Mouse (Mus musculus) liver, adult 2 months (tissue): Measurements from ENCODE around the gene Cks2. TPM values are rescaled to one million over a fixed set of nuclear protein-coding genes. Genes with fewer than 3 reads are reported as not detected.

Experiments
- DNase-seq: peaks from one replicate; pipeline ENCODE4 v3.0.0-alpha.2; 2011; ENCODE audit warnings: low read depth, low spot score; ENCODE audit errors: extremely low read depth
- H3K27ac ChIP-seq: fragments of 200-500 bp; replicated peaks from 2 replicates; pipeline ENCODE4 v1.5.1; 2012; ENCODE audit warnings: low read depth, mild to moderate bottlenecking, control low read depth, inconsistent platforms, low read length; ENCODE audit not compliant: insufficient read depth
- H3K27me3 ChIP-seq: fragments of 200-500 bp; 2 replicates; pipeline ENCODE4 v1.6.1; 2012; ENCODE audit warnings: mild to moderate bottlenecking, moderate library complexity, low read length, inconsistent platforms; ENCODE audit not compliant: control insufficient read depth, insufficient read depth
- H3K36me3 ChIP-seq: fragments of 200-500 bp; 2 replicates; pipeline ENCODE4 v1.6.1; 2012; ENCODE audit warnings: low read length, inconsistent platforms; ENCODE audit not compliant: control insufficient read depth, insufficient read depth
- H3K4me1 ChIP-seq: fragments of 200-500 bp; 2 replicates; pipeline ENCODE4 v1.6.1; 2011; ENCODE audit warnings: low read length; ENCODE audit not compliant: control insufficient read depth, insufficient read depth
- H3K4me3 ChIP-seq: fragments of 200-500 bp; 2 replicates; pipeline ENCODE4 v1.5.1; 2011; ENCODE audit warnings: low read depth, mild to moderate bottlenecking, control low read depth, low read length, moderate library complexity; ENCODE audit not compliant: insufficient read depth
- H3K79me2 ChIP-seq: fragments of 200-500 bp; 2 replicates; pipeline ENCODE4 v1.6.1; 2012; ENCODE audit warnings: inconsistent platforms, mild to moderate bottlenecking, low read length, moderate library complexity; ENCODE audit not compliant: control insufficient read depth, insufficient read depth
- H3K9ac ChIP-seq: fragments of 200-500 bp; 2 replicates; pipeline ENCODE4 v1.6.1; 2012; ENCODE audit warnings: low read depth, mild to moderate bottlenecking, control low read depth, inconsistent platforms, low read length
- CTCF ChIP-seq: fragments of 200-500 bp; IDR thresholded peaks from 2 replicates; pipeline ENCODE4 v1.5.1; 2011; ENCODE audit warnings: low read depth, low read length, control low read depth
- POLR2A ChIP-seq: fragments of 200-500 bp; IDR thresholded peaks from 2 replicates; pipeline ENCODE4 v1.6.1; 2011; ENCODE audit warnings: low read length, control low read depth; ENCODE audit not compliant: insufficient read depth; ENCODE audit errors: extremely low read depth
- WGBS: fragments of 180-500 bp; shearing (Covaris S2); methylation state at CpG from one replicate; pipeline ENCODE4 v1.1.7; 2018; 5-methylcytosine and 5-hydroxymethylcytosine counted together
- polyA plus RNA-seq: library from polyadenylated mRNA; depleted of rRNA; stranded (reverse); fragments of >200 nt; gene quantifications from 2 replicates; pipeline ENCODE4 v1.2.3, GENCODE M21; 2012; rRNA removed
- total RNA-seq: library from RNA; depleted of rRNA; stranded (reverse); fragments of >200 nt; gene quantifications from 2 replicates; pipeline ENCODE4 v1.2.3, GENCODE M21; 2014; rRNA removed

Cks2 gene
- total and polyA plus RNA-seq, 2 experiments = 22.7 to 38.0 TPM

DNA sequence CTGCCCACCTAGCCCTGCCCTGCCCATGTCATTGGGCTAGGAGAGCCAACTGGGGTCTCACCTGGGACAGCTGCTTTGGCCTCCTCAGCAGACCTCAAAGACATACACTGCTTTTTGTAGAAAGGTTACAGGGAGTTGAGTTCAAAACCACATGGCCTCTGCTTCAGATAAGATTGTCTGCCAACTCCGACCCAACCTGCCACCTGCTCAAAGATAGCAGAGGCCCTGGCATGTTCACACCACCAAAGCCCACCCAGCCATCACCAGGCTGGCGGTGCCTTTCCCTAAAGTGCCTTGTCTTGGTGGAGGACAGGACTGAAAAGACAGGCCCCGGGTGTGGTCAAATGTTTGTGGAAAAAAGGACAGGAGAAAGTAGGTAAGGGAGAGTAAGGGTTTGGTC lies 53.3 kb downstream of the Cks2 start:
- no peak for TF ChIP-seq POLR2A
- TF ChIP-seq CTCF = no peak
- 91% methylated on average over 3 of the region's 3 CpGs for WGBS

More for the DNA sequence above, 53.3 kb downstream of the Cks2 start:
- H3K4me1 ChIP-seq = peaks cover 4% of the 10 kb centered on the region; the same call in 1 of the 2 replicates
- no peaks in the 10 kb centered on the region for H3K79me2 ChIP-seq
- H3K4me3 ChIP-seq = no peak overlapping the region
- no peak overlapping the region for H3K9ac ChIP-seq
- H3K27me3 ChIP-seq = no peaks in the 10 kb centered on the region
- no peak overlapping the region for H3K27ac ChIP-seq
- no peaks in the 10 kb centered on the region for H3K36me3 ChIP-seq
- DNase-seq = no peak

Other genes with a start within 250 kb of the Cks2 start
- gene S1pr3, start 236.6 kb upstream of the Cks2 start, total RNA-seq = 0.83 and 1.1 TPM in 2 replicates
- gene S1pr3, start 236.6 kb upstream of the Cks2 start, polyA plus RNA-seq = 1.6 and 1.7 TPM in 2 replicates
- 0.09 and 0.13 TPM in 2 replicates for gene Shc3, start 75.8 kb upstream of the Cks2 start, total RNA-seq
- not detected in 2 replicates for gene Shc3, start 75.8 kb upstream of the Cks2 start, polyA plus RNA-seq
- 9.0 and 10.1 TPM in 2 replicates for gene Secisbp2, start 6.5 kb downstream of the Cks2 start, total RNA-seq
- gene Secisbp2, start 6.5 kb downstream of the Cks2 start, polyA plus RNA-seq = 13.6 and 13.8 TPM in 2 replicates
- gene Sema4d, start 148.5 kb downstream of the Cks2 start, total RNA-seq = 0.40 and 0.74 TPM in 2 replicates
- gene Sema4d, start 148.5 kb downstream of the Cks2 start, polyA plus RNA-seq = 0.94 and 1.2 TPM in 2 replicates
- 4.0 and 5.9 TPM in 2 replicates for gene Gadd45g, start 201.4 kb downstream of the Cks2 start, total RNA-seq
- 7.0 and 9.1 TPM in 2 replicates for gene Gadd45g, start 201.4 kb downstream of the Cks2 start, polyA plus RNA-seq